Mouse (Mus musculus) erythroblast, adult 5-6 weeks (primary cell): ENCODE measurements at regions not wholly inside any gene's neighbourhood (a gene's known extent, or its start where the extent isn't known, plus 50 kb on each side); places are given as distances from the start of the nearest gene placed in this dataset.

ENCODE experiments used
- ATAC-seq: replicated peaks from 2 replicates; pipeline ENCODE4 v1.8.0; 2016; ENCODE audit warnings: moderate number of reproducible peaks, mild to moderate bottlenecking, moderate TSS enrichment, inconsistent platforms; ENCODE audit not compliant: poor library complexity, low FRiP score, severe bottlenecking

DNA sequence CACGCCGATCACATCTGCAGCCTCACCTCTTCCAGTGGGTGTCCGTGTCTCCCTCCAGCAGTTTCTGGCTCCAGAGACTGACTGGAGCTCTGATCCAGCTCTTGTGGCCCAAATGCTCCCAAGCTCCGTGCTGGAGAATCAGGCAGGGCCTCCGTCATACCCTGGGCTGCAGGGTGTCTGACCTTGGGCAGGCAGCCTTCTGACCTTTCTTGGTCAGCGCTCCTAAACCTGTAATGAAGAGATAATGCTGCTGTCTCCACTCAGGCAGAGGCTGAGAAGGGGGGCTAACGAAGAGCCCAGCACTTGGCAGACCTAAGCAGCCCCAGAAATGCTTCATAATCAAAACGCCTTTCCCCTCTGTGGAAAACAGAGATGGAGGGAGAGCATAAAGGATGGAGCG is 89.9 kb upstream of the Mef2a start:
- no peak for ATAC-seq

- 0 out of 2 replicates have a peak, but pooled peaks have one; percentile 52 for ATAC-seq
Measured at GRCm38 (mm10) chr7:67461333-67462255, 88.9 kb upstream of the Mef2a start.

DNA sequence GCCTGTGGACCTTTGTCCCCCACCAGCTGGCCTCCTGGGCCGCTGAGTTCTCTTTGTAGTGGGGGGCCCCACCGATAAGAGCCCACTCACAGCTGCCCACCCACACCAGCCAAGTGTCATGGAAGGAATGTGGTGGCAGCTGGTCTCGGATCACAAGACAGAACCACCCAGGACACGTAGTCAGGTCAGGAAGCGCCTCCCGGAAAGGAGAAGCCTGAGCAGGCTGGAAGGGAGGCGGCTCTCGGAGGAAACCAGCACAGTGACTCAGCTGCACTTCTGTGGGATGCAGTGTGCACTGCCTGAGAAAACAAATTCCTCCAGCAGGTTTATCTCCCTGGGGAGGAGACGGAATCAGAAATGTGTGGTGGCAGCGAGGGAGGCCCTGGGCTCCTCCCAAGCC is 87.2 kb upstream of the Mef2a start:
- no peak for ATAC-seq

DNA sequence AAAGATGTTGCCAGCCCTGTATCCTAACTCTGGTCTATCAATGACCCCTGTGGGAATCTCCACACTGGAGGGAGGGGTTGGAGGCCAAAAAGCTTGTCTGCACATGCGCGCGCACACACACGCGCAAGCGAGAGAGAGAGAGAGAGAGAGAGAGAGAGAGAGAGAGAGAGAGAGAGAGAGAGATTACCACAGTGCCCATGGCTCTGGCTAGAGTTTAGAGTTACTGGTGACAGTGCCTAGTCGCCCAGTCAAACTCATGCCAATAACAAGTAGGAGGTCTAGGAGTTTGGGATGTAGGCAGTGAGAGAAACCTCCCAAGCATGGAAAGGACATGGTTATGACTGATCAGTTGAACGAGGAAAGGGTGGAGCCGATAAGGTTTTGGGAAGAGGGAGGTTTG is 86.6 kb upstream of the Mef2a start:
- ATAC-seq: no peak

DNA sequence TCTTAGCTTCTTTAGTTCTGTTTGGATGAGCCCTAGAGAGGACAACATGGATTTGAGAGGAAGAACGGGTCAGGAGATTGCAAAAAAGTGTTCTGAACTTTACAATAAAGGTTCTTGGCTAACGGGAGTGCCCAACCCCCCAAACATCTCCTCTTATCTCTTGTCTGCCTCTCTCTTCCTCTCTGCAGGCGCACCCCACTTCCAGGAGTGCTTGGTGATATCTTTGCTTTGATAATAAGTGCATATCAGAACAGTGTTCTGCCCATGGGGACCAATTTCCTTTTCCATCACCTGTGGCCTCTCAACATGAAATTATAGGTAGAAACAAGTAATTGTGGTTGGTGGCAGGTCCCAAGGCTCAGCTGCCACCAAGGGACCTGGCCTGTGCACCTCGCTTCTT is 86.0 kb upstream of the Mef2a start:
- no peak for ATAC-seq

DNA sequence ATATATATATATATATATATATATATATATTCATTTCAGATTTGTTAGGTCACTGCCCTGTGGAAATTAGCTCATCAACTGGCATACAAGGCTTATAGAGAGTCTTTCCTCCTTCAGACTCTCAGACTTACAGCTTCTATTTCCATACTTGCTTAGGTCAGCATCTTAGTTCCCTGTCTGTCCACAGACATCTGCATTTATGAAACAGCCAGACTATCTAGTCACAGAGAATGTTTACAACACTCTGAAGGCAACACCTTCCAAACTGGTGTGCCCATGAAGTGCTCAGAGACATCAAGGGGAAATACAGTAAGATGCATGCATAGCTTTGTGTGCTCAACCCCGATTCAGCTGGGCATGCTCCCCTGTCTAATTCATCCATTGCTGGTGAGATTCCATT is 85.2 kb upstream of the Mef2a start:
- no peak for ATAC-seq

GRCm38 (mm10) chr7:67456015-67456414 is 83.4 kb upstream of the Mef2a start:
- no peak for ATAC-seq

DNA sequence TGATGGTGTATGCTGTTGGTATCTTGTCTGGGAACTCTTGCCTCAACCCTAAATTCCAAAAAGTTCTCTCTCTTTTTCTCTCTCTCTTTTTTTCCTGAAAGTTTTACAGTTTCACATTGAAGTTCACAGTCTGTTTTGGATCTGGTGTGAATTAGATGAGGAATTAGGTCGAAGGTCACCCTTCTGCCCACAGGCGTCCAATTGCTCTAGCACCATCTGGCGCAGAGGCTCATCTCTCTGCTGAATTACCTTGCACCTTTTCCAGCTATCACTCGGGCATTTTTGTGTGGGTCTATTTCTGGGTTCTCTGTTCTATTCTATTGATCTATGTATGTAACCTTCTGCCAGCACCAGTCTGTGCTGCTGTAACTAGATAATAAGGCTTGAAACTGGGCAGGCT is 81.8 kb upstream of the Mef2a start:
- ATAC-seq: no peak

GRCm38 (mm10) chr7:67451157-67451793 is 78.6 kb upstream of the Mef2a start:
- no peak for ATAC-seq

- no peak for ATAC-seq
Measured at GRCm38 (mm10) chr7:67446606-67447005, 73.9 kb upstream of the Mef2a start.

DNA sequence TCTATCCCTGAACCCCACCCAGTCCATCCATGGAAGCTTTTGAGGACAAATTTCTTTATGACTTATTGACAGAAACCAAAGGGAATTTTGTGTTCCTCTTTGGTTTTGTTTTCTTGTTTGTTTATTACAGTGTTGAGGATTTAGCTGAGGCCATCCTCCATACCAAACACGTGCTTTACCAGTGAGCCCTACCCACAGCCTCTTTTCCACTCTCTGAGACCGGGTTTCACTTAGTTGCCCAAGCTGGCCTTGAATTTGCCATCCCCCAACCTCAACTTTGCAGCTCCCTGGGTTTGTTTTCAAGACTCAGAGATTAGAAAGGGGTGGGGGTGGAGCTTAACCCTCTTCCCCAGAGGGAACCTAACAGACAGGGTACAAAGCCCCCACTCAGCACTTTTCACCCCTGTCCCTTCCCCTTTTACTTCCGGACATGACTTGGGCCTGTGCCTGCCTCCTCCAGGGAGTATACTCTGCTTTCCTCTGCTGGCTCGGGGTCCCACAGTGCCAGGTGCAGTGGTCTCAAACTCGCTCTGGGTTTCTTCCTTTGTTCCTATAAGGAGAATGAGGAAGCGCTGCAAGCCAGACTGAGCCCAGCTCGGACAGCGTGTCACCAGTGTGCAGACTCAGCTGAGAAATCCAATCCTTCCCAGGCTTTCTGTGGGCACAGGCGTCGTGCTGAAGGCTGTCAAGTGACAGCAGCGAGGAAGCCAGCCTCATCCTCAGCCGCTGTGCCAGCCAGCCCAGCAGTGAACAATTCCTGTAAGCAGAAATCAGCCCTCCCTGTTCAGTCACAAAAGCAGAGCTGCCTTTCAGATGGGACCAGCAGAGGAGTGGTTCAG is 72.8 kb upstream of the Mef2a start:
- ATAC-seq: no peak

GRCm38 (mm10) chr7:67444523-67444942 is 71.9 kb upstream of the Mef2a start:
- no peak for ATAC-seq

DNA sequence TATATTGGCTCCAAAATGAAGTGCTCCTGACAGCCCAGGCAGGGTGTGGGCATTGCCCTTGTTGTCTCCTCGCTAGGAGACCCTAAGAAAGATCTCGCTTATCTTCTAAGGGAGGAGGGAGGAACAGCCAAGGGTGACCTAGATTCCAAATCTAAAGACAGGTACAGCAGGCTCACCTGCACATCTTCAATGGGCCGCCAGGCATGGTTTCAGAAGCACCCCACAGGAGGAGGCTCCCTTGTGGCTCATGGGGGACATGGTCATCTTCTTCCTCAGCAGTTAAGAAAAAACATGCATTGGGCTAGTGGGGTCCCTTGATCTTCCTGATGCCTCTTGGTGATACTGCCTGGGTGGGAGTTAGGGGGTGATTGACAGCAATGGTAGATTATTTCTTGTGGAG is 71.0 kb upstream of the Mef2a start:
- no peak for ATAC-seq

DNA sequence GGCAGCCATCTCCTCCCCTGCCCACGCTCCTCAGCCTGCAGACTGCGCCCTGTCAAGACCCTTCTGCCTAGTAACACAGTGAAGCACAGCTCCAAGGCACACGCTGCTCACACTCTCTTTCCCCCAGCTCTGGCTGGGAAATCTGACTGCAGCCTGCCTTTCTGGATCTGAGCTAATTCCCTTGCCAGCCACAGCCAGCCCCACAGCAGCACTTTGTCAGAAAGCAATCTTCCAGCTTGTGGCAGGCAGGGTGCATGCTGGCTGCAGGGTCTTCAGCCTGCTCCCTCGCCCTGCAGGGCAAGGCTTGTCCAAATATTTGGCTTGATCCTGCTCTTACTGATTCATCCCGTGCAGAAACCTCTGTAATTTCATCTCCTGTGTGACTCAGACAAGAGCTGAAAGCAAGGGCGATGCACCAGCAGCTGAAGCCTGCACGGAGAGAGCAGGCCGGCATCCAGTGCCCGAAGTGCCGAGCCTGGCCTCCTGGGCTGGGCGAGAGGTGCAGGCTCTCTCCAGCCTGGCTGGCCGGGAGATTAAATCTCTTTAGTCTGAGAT is 70.4 kb upstream of the Mef2a start:
- no peak for ATAC-seq

- ATAC-seq: no peak
Measured at GRCm38 (mm10) chr7:67442284-67442683, 69.6 kb upstream of the Mef2a start.

GRCm38 (mm10) chr7:67440806-67441205 is 68.1 kb upstream of the Mef2a start:
- no peak for ATAC-seq

GRCm38 (mm10) chr7:67437216-67438006 is 64.8 kb upstream of the Mef2a start:
- ATAC-seq: no peak

- no peak for ATAC-seq
Measured at GRCm38 (mm10) chr7:67435643-67436339, 63.1 kb upstream of the Mef2a start.

DNA sequence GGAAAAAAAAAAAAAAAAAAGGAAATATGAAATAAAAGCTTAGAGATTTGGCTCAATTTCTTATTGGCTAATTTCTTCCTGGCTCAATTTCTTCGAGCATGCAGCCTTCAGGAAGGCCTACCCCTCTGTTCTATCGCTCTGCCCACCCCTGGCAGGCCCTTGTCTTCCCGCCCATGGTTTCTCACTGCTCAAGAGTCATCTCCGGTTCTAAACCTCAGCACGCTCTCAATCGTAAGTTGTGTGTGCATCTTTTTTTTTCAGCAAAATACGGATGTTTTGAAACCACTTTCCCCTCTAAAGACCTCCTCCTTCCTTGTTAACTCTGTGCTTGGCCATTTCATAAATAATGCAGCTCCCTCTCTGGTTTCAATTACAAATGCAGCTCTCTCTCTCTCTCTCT is 58.3 kb upstream of the Mef2a start:
- no peak for ATAC-seq
